Mouse (Mus musculus) intestine, embryonic 15.5 days (tissue): ENCODE measurements around the gene Olfr111. TPM values are rescaled to one million over a fixed set of nuclear protein-coding genes. Genes with fewer than 3 reads are reported as not detected.

Experiments
- ATAC-seq: fragments of 200-750 bp; cut with Nextera tagmentation; 2 replicates; pipeline ENCODE4 v1.8.0; 2017; ENCODE audit warnings: moderate TSS enrichment, moderate library complexity
- H3K27ac ChIP-seq: fragments of 300-500 bp; sonication (generic); 2 replicates; pipeline ENCODE4 v1.5.1; 2015; ENCODE audit warnings: mild to moderate bottlenecking, inconsistent platforms
- H3K27me3 ChIP-seq: fragments of 300-500 bp; sonication (generic); replicated peaks from 2 replicates; pipeline ENCODE4 v1.6.1; 2015; ENCODE audit warnings: inconsistent platforms
- H3K36me3 ChIP-seq: fragments of 300-500 bp; sonication (generic); 2 replicates; pipeline ENCODE4 v1.6.1; 2015; ENCODE audit warnings: inconsistent platforms
- H3K4me1 ChIP-seq: fragments of 300-500 bp; sonication (generic); replicated peaks from 2 replicates; pipeline ENCODE4 v1.6.1; 2015; ENCODE audit warnings: inconsistent platforms
- H3K4me2 ChIP-seq: fragments of 300-500 bp; sonication (generic); replicated peaks from 2 replicates; pipeline ENCODE4 v1.6.1; 2015; ENCODE audit warnings: mild to moderate bottlenecking, inconsistent platforms
- H3K4me3 ChIP-seq: fragments of 300-500 bp; sonication (generic); replicated peaks from 2 replicates; pipeline ENCODE4 v1.5.1; 2015; ENCODE audit warnings: inconsistent platforms
- H3K9ac ChIP-seq: fragments of 300-500 bp; sonication (generic); 2 replicates; pipeline ENCODE4 v1.6.1; 2015; ENCODE audit warnings: inconsistent platforms
- H3K9me3 ChIP-seq: fragments of 300-500 bp; sonication (generic); 2 replicates; pipeline ENCODE4 v1.6.1; 2016; ENCODE audit warnings: inconsistent platforms
- polyA plus RNA-seq: library from polyadenylated mRNA; unstranded; fragments of >200 nt; fragmentation: Nextera tagmentation; extraction: Ambion mirVana; gene quantifications from 2 replicates; pipeline ENCODE4 v1.2.1, GENCODE M21; 2015

Olfr111 gene
- polyA plus RNA-seq, 1 experiment from 2014 or later = 0.09 TPM

GRCm38 (mm10) chr17:37577563-37577962 is 69.7 kb downstream of the Olfr111 start, which contains the start of gene Olfr113:
Olfr113 (minus strand) TSS chr17:37577663.
- H3K4me3 ChIP-seq = no peak within 1 kb of the TSS
- no peaks in the 10 kb centered on the region for H3K36me3 ChIP-seq
- no peaks in the 10 kb centered on the region for H3K9me3 ChIP-seq
- no peak within 1 kb of the TSS for H3K9ac ChIP-seq
- H3K4me2 ChIP-seq = no peak within 1 kb of the TSS
- H3K27me3 ChIP-seq = no peaks in the 10 kb centered on the region
- ATAC-seq = no peak
- no peaks in the 10 kb centered on the region for H3K4me1 ChIP-seq
- no peak within 1 kb of the TSS for H3K27ac ChIP-seq

Other genes with a start within 250 kb of the Olfr111 start
- not detected in 2 replicates for gene Olfr98, start 244.3 kb upstream of the Olfr111 start, polyA plus RNA-seq
- gene H2-M3, start 237.8 kb upstream of the Olfr111 start, polyA plus RNA-seq = 4.8 and 4.9 TPM in 2 replicates
- gene Olfr99, start 224.6 kb upstream of the Olfr111 start, polyA plus RNA-seq = 0.10 TPM in 1 of 2 replicates, not detected in the other
- gene Olfr101, start 203.7 kb upstream of the Olfr111 start, polyA plus RNA-seq = not detected in 2 replicates
- gene Olfr102, start 191.0 kb upstream of the Olfr111 start, polyA plus RNA-seq = not detected in 2 replicates
- not detected in 2 replicates for gene Olfr103, start 168.3 kb upstream of the Olfr111 start, polyA plus RNA-seq
- gene Olfr104-ps, start 148.4 kb upstream of the Olfr111 start, polyA plus RNA-seq = not detected in 2 replicates
- gene Olfr105-ps, start 129.0 kb upstream of the Olfr111 start, polyA plus RNA-seq = not detected in 2 replicates
- not detected in 2 replicates for gene Olfr106-ps, start 117.6 kb upstream of the Olfr111 start, polyA plus RNA-seq
- gene Olfr107, start 108.8 kb upstream of the Olfr111 start, polyA plus RNA-seq = not detected in 2 replicates
- gene Olfr108, start 62.5 kb upstream of the Olfr111 start, polyA plus RNA-seq = not detected in 2 replicates
- gene Olfr109, start 49.1 kb upstream of the Olfr111 start, polyA plus RNA-seq = not detected in 2 replicates
- gene H2-M2, start 24.5 kb upstream of the Olfr111 start, polyA plus RNA-seq = not detected in 2 replicates
- not detected in 2 replicates for gene Olfr110, start 15.6 kb upstream of the Olfr111 start, polyA plus RNA-seq
- gene Olfr112, start 61.4 kb downstream of the Olfr111 start, polyA plus RNA-seq = not detected in 2 replicates
- not detected in 2 replicates for gene Olfr113, start 69.6 kb downstream of the Olfr111 start, polyA plus RNA-seq
- not detected in 2 replicates for gene Olfr114, start 84.7 kb downstream of the Olfr111 start, polyA plus RNA-seq
- not detected in 2 replicates for gene Olfr115, start 119.1 kb downstream of the Olfr111 start, polyA plus RNA-seq
- not detected in 2 replicates for gene Olfr116, start 119.2 kb downstream of the Olfr111 start, polyA plus RNA-seq
- gene Olfr117, start 155.8 kb downstream of the Olfr111 start, polyA plus RNA-seq = not detected in 2 replicates
- gene Olfr118, start 159.0 kb downstream of the Olfr111 start, polyA plus RNA-seq = not detected in 2 replicates
- gene Olfr119, start 188.5 kb downstream of the Olfr111 start, polyA plus RNA-seq = not detected in 2 replicates
- gene Olfr120, start 213.8 kb downstream of the Olfr111 start, polyA plus RNA-seq = not detected in 2 replicates
- not detected in 2 replicates for gene Olfr121, start 240.8 kb downstream of the Olfr111 start, polyA plus RNA-seq